Mouse (Mus musculus) hindbrain, postnatal 0 days (tissue): ENCODE measurements around the gene Hadha. TPM values are rescaled to one million over a fixed set of nuclear protein-coding genes. Genes with fewer than 3 reads are reported as not detected.

Source experiments
- ATAC-seq: fragments of 200-750 bp; cut with Nextera tagmentation; 2 replicates; pipeline ENCODE4 v1.8.0; 2017; ENCODE audit warnings: mild to moderate bottlenecking, moderate TSS enrichment, moderate library complexity
- DNase-seq: peaks from one replicate; pipeline ENCODE4 v3.0.0-alpha.2; 2015; ENCODE audit warnings: low spot score
- H3K27ac ChIP-seq: fragments of 300-500 bp; sonication (generic); 2 replicates; pipeline ENCODE4 v1.5.1; 2014; ENCODE audit warnings: mild to moderate bottlenecking
- H3K27me3 ChIP-seq: fragments of 300-500 bp; sonication (generic); 2 replicates; pipeline ENCODE4 v1.6.1; 2014; ENCODE audit warnings: low read length, mixed read lengths; ENCODE audit not compliant: insufficient read depth
- H3K36me3 ChIP-seq: fragments of 300-500 bp; sonication (generic); 2 replicates; pipeline ENCODE4 v1.6.1; 2014; ENCODE audit warnings: low read length, mixed read lengths; ENCODE audit not compliant: insufficient read depth
- H3K4me1 ChIP-seq: fragments of 300-500 bp; sonication (generic); 2 replicates; pipeline ENCODE4 v1.6.1; 2014; ENCODE audit warnings: antibody characterized with exemption, low read length, mixed read lengths; ENCODE audit not compliant: insufficient read depth
- H3K4me2 ChIP-seq: fragments of 300-500 bp; sonication (generic); 2 replicates; pipeline ENCODE4 v1.6.1; 2014; ENCODE audit warnings: low read depth, mild to moderate bottlenecking, low read length, moderate library complexity, mixed read lengths
- H3K4me3 ChIP-seq: fragments of 300-500 bp; sonication (generic); 2 replicates; pipeline ENCODE4 v1.5.1; 2014; ENCODE audit warnings: low read length
- H3K9ac ChIP-seq: fragments of 300-500 bp; sonication (generic); replicated peaks from 2 replicates; pipeline ENCODE4 v1.6.1; 2014; ENCODE audit warnings: mild to moderate bottlenecking, low read length, moderate library complexity, mixed read lengths
- H3K9me3 ChIP-seq: fragments of 300-500 bp; sonication (generic); 2 replicates; pipeline ENCODE4 v1.6.1; 2016; ENCODE audit warnings: low read length, mixed read lengths
- CTCF ChIP-seq: IDR thresholded peaks from 2 replicates; pipeline ENCODE4 v1.5.1; 2016; ENCODE audit warnings: antibody characterized with exemption, control low read depth, low read depth
- WGBS: fragments of 180-500 bp; shearing (Covaris S2); extraction: QIAGEN DNeasy Blood & Tissue Kit; methylation state at CpG from one replicate; pipeline ENCODE4 v1.1.7; 2014; 5-methylcytosine and 5-hydroxymethylcytosine counted together
- polyA plus RNA-seq: library from polyadenylated mRNA; unstranded; fragments of >200 nt; fragmentation: Nextera tagmentation; extraction: Ambion mirVana; gene quantifications from 2 replicates; pipeline ENCODE4 v1.2.1, GENCODE M21; 2015
- total RNA-seq: library from RNA; depleted of rRNA; stranded (reverse); fragments of >200 nt; gene quantifications from 2 replicates; pipeline ENCODE4 v1.2.3, GENCODE M21; 2014

Gene Hadha
- total and polyA plus RNA-seq, 2 experiments from 2014 or later: 50.4 to 68.0 TPM

DNA sequence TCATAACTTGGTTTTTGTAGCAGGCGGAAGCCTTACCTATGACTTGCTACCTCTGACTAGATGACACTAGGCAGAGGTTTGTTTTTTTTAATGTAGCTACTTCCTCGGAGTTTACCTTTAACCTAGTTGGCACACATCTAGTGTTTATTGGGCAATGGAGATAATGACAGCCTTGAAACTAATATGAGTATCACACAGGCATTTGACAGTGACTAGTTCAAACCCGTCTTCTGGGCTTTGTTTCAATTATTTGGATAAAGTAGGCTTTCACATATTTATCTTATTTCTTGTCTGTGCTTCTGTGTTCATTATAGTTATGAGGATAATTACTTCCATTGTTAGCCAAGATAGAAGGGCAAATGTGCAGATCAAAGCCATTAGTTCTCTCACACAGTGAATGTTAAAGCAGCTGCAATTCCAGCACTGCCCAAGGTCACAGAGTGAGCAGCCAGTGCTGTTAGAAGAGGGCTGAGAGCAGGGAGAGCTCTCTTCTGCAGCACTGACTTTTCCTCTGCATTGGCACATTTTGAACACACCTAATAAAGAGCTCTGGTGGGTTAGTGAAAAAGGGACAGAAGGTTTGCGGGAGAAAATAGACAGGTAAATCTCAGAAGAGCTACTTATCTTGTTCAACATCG lies 15.5 kb upstream of the Hadha start:
- Histone ChIP-seq H3K27ac (no peak overlapping the region; the same call in 1 of the 2 replicates), H3K4me1 (no peaks in the 10 kb centered on the region), H3K27me3 (no peaks in the 10 kb centered on the region), H3K9me3 (no peaks in the 10 kb centered on the region), H3K4me2 (no peak overlapping the region), H3K9ac (no peak overlapping the region), H3K36me3 (peaks cover 32% of the 10 kb centered on the region), H3K4me3 (no peak overlapping the region)
- TF ChIP-seq CTCF: no peak
- 83% methylated on average over 5 of the region's 5 CpGs for WGBS
- ATAC-seq: no peak
- no peak for DNase-seq

DNA sequence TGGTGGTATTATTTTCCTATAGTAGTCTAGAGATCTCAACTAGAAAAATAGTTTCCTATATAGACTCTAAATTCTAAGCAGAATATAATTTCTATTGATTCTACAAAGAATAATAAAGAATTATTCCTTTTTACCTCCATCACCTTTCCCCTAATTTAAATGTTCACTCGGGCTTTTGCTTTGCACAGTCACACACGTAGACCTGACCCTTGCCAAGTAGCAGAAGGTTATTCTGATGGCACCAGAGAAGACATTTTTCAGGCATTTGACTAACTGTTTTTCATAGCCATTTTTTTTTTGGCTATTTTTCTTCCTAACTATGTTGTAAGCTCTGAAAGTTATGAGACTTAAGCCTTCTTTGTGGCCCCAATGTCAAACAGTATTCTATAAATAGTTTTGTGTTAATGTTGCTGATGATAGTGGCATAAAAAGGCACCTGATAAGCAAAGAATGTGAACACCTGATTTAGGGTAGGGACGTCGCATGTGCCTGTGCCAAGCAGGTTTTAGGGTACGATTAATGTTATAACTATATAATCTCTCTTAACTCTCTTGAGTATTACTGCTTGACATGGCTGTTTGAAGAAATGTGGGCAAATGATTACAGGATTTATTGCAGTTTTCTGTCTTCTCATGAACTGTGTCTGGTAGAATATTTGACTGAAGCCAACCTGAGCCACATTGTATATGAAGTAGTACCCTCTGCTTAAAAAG lies 10.4 kb upstream of the Hadha start:
- Histone ChIP-seq H3K4me2 (no peak overlapping the region), H3K9me3 (no peaks in the 10 kb centered on the region), H3K4me1 (no peaks in the 10 kb centered on the region), H3K36me3 (peaks cover 16% of the 10 kb centered on the region; the same call in 1 of the 2 replicates), H3K27ac (no peak overlapping the region), H3K4me3 (no peak overlapping the region), H3K27me3 (no peaks in the 10 kb centered on the region), H3K9ac (no peak overlapping the region)
- ATAC-seq (no peak), DNase-seq (no peak)
- WGBS: 91% methylated on average over 5 of the region's 5 CpGs
- TF ChIP-seq CTCF: no peak

DNA sequence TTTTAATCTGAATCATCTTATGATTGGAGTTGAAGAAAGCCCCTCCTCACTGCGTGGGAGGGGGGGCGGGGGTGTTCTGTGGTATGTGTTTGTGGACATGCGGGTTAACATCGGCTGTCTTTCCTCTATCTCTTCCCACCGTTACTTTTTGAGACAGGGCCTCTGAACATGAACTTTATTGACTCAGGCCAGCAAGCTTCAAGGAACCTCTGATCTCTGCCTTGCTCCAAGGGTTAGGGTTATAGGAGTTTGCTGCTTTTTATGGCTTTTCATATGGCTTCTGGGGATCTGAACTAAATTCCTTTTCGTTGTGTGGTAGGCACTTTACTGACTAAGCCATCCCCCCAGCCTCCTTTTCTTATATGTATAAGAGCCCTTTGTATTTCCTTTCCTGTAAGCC lies 7.4 kb upstream of the Hadha start:
- ATAC-seq: no peak
- Histone ChIP-seq H3K9ac (no peak overlapping the region), H3K4me3 (no peak overlapping the region), H3K27me3 (no peaks in the 10 kb centered on the region), H3K4me2 (no peak overlapping the region), H3K9me3 (no peaks in the 10 kb centered on the region), H3K27ac (no peak overlapping the region), H3K36me3 (no peaks in the 10 kb centered on the region), H3K4me1 (no peaks in the 10 kb centered on the region)
- no peak for DNase-seq
- 84% methylated on average over 6 of the region's 6 CpGs for WGBS
- TF ChIP-seq CTCF: no peak

DNA sequence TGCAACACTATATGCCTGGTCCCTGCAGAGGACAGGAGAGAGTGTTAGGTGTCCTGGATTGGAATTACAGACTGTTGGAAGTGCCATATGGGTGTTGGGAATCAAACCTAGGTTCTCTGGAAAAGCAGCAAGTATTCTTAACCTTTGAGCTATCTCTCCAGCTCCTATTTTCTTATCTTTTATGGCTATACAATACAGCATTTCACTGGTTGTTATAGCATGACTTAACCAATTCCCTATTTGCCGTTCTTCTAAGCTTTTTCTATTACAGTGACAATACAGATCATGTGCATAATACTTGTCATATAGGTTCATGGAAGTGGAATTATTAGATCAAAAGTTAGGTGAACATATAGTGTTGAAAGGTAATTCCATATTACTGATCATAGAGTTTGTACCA lies 6.9 kb upstream of the Hadha start:
- no peak for TF ChIP-seq CTCF

DNA sequence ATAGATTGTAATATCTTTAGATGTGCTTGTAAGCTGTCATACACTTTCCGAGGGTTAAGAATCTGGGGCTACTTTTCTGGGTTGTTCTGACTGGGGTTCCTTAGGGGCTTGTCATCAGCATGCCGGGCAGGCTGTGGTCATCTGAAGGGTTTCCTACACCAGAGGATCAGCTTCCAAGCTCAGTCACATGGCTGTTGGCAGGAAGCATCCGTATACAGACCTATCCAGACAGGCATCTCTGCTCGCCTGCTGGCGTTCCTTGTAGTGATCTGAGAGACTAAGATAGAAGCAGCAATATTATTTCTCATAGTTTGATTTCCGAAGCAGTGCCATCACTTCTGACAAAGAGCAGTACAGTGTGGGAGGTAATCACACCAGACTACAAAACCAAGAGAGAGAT lies 4.6 kb upstream of the Hadha start:
- 80% methylated on average over 6 of the region's 6 CpGs for WGBS
- no peaks in the 10 kb centered on the region for H3K27me3 ChIP-seq
- DNase-seq: no peak

More for the DNA sequence above, 6.9 kb upstream of the Hadha start:
- no peak overlapping the region for H3K9ac ChIP-seq
- 84% methylated on average over 1 of the region's 1 CpGs for WGBS
- H3K27me3 ChIP-seq: no peaks in the 10 kb centered on the region
- H3K4me3 ChIP-seq: no peak overlapping the region
- H3K9me3 ChIP-seq: no peaks in the 10 kb centered on the region
- ATAC-seq (no peak), DNase-seq (no peak)
- no peak overlapping the region for H3K27ac ChIP-seq
- no peaks in the 10 kb centered on the region for H3K36me3 ChIP-seq
- H3K4me1 ChIP-seq: no peaks in the 10 kb centered on the region
- no peak overlapping the region for H3K4me2 ChIP-seq

DNA sequence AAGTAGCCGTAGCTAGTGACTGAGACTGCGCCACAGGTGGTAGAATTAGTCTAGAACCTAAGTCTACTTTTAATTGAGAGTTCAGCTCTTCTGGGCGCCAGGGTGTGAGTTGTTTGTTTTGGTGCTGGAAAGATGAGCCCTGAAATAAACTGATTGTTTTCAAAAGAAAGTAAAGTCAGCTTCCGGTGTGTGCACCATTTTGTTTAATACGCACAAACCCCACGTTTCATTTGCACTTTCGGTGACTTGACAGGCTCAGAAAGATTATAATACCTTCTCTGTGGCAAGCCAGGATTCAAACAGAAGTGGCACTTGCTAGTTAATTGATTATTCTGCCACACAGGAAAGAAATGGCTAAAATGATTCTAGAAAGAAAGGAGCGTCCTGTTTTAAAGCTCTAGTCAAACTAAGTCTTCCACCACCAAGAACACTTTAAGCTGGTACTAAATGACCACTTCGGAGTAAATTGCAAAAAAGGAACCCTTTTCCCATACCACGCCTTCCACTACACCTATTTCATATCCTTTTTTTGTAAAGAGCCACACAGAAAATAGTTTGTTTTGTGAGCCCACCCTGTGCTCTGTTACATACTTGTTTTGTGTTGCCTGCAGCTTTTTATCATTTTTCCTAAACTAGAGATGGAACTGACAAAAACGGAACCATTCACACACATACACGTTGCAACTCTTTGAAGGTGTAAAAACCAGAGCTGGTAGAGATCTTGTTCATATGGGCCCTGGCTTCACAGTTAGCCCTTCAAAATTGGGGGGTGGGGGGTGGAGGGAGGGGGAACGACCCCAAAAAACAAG lies 1.1 kb upstream of the Hadha start:
- DNase-seq (peak; percentile 45), ATAC-seq (no peak)
- peak overlapping the region; percentile 91 for H3K27ac ChIP-seq
- H3K9me3 ChIP-seq: no peaks in the 10 kb centered on the region
- H3K27me3 ChIP-seq: no peaks in the 10 kb centered on the region
- no peaks in the 10 kb centered on the region for H3K36me3 ChIP-seq
- H3K9ac ChIP-seq: peak overlapping the region; percentile 82
- 0 out of 2 replicates have a peak, but pooled peaks cover 2% of the 10 kb centered on the region for H3K4me1 ChIP-seq
- no peak for TF ChIP-seq CTCF
- H3K4me3 ChIP-seq: peak overlapping the region; percentile 98
- WGBS: 34% methylated on average over 13 of the region's 13 CpGs
- peak overlapping the region; percentile 76 for H3K4me2 ChIP-seq

More for the DNA sequence above, 4.6 kb upstream of the Hadha start:
- no peak overlapping the region for H3K4me3 ChIP-seq
- no peaks in the 10 kb centered on the region for H3K36me3 ChIP-seq
- TF ChIP-seq CTCF: no peak
- H3K9ac ChIP-seq: no peak overlapping the region
- no peaks in the 10 kb centered on the region for H3K4me1 ChIP-seq
- no peak for ATAC-seq
- H3K27ac ChIP-seq: no peak overlapping the region
- no peaks in the 10 kb centered on the region for H3K9me3 ChIP-seq
- H3K4me2 ChIP-seq: no peak overlapping the region
